Mouse (Mus musculus): ENCODE results near the gene Ccdc54.

Ccdc54 gene

GRCm38 (mm10) chr16:50542554-50543333 lies 48.2 kb downstream of the Ccdc54 start:
- peak; percentile 60 for DNase-seq (ENCODE audit: low spot score)
